Mouse (Mus musculus): Measurements from ENCODE around the gene 1700029I15Rik. TPM values are rescaled to one million over a fixed set of nuclear protein-coding genes. Genes with fewer than 3 reads are reported as not detected.

Gene 1700029I15Rik
- polyA plus RNA-seq, 1 experiment from 2014 or later, result 2.6 TPM

GRCm38 (mm10) chr2:92432299-92433295 lies 50.3 kb downstream of the 1700029I15Rik start:
- no peak overlapping the region; the same call in 1 of the 2 replicates for H3K27ac ChIP-seq (ENCODE audit: low read length)

GRCm38 (mm10) chr2:92433578-92434374 lies 51.4 kb downstream of the 1700029I15Rik start, which contains the start of gene Cry2:
TSS of gene Cry2 (minus strand) at chr2:92434043.
- Histone ChIP-seq H3K36me3 (ENCODE audit: control insufficient read depth, insufficient read depth, low read length) (no peaks in the 10 kb centered on the region), H3K27ac (ENCODE audit: low read length) (peak within 1 kb of the TSS; percentile 21; the same call in 1 of the 2 replicates), H3K4me1 (ENCODE audit: control insufficient read depth, insufficient read depth, low read length) (peaks cover 43% of the 10 kb centered on the region), H3K9me3 (ENCODE audit: control insufficient read depth, low read depth, low read length) (no peaks in the 10 kb centered on the region), H3K4me3 (ENCODE audit: low read depth, low read length) (peak within 1 kb of the TSS; percentile 85), H3K27me3 (ENCODE audit: control insufficient read depth, insufficient read depth, low read length) (no peaks in the 10 kb centered on the region), H3K4me2 (replicated peaks; ENCODE audit: low read depth, low read length) (peak within 1 kb of the TSS; percentile 91), H3K9ac (replicated peaks; ENCODE audit: low read depth, low read length) (peak within 1 kb of the TSS; percentile 79)
- WGBS, result under 1% methylated on average over 74 of the region's 76 CpGs
- ATAC-seq (ENCODE audit: insufficient number of reproducible peaks, insufficient read depth, low FRiP score, low read depth), result peak; percentile 97

More at GRCm38 (mm10) chr2:92432299-92433295, 50.3 kb downstream of the 1700029I15Rik start:
- Histone ChIP-seq H3K9me3 (ENCODE audit: control insufficient read depth, low read depth, low read length) (no peaks in the 10 kb centered on the region), H3K9ac (replicated peaks; ENCODE audit: low read depth, low read length) (peak overlapping the region; percentile 79; the same call in 1 of the 2 replicates), H3K27me3 (ENCODE audit: control insufficient read depth, insufficient read depth, low read length) (no peaks in the 10 kb centered on the region), H3K36me3 (ENCODE audit: control insufficient read depth, insufficient read depth, low read length) (no peaks in the 10 kb centered on the region), H3K4me2 (replicated peaks; ENCODE audit: low read depth, low read length) (peak overlapping the region; percentile 91), H3K4me1 (ENCODE audit: control insufficient read depth, insufficient read depth, low read length) (peaks cover 51% of the 10 kb centered on the region), H3K4me3 (ENCODE audit: low read depth, low read length) (peak overlapping the region; percentile 85)
- 40% methylated on average over 17 of the region's 17 CpGs for WGBS
- ATAC-seq (ENCODE audit: insufficient number of reproducible peaks, insufficient read depth, low FRiP score, low read depth), result no peak

- peak overlapping the region; percentile 85 for H3K4me3 ChIP-seq (ENCODE audit: low read depth, low read length)
- 0 out of 2 replicates have a peak overlapping the region, but pooled peaks have one; percentile 0 for H3K27ac ChIP-seq (ENCODE audit: low read length)
- peak overlapping the region; percentile 91 for H3K4me2 ChIP-seq (replicated peaks; ENCODE audit: low read depth, low read length)
- WGBS, result 5% methylated on average over 12 of the region's 12 CpGs
- H3K4me1 ChIP-seq (ENCODE audit: control insufficient read depth, insufficient read depth, low read length), result peaks cover 37% of the 10 kb centered on the region
- peak overlapping the region; percentile 7; the same call in 1 of the 2 replicates for H3K9ac ChIP-seq (replicated peaks; ENCODE audit: low read depth, low read length)
- no peaks in the 10 kb centered on the region for H3K27me3 ChIP-seq (ENCODE audit: control insufficient read depth, insufficient read depth, low read length)
- ATAC-seq (ENCODE audit: insufficient number of reproducible peaks, insufficient read depth, low FRiP score, low read depth), result no peak
- H3K9me3 ChIP-seq (ENCODE audit: control insufficient read depth, low read depth, low read length), result no peaks in the 10 kb centered on the region
- H3K36me3 ChIP-seq (ENCODE audit: control insufficient read depth, insufficient read depth, low read length), result no peaks in the 10 kb centered on the region
Measured at GRCm38 (mm10) chr2:92434375-92434745, 52.0 kb downstream of the 1700029I15Rik start.

DNA sequence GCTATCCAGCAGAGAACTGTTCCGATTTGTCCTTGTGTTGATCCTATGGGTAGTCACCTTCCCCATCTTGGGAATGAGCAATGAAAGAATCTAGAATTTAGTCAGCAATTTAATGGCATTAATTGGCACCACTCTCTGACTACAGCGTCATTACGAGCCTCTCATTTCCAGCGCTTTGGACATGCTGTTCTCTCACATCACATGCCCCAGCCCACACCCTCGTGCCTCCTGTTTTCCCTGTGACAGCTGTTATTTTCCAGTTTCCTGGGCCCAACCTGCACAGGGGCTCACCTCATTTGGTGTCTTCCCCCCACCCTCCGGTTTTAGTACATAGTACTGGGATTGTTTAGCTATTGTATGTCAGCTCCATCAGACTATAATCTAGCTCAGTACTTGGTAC lies 52.7 kb downstream of the 1700029I15Rik start:
- Histone ChIP-seq H3K4me2 (replicated peaks; ENCODE audit: low read depth, low read length) (peak overlapping the region; percentile 91), H3K27ac (ENCODE audit: low read length) (no peak overlapping the region), H3K4me3 (ENCODE audit: low read depth, low read length) (no peak overlapping the region)

More for the DNA sequence above, 52.7 kb downstream of the 1700029I15Rik start:
- Histone ChIP-seq H3K9me3 (ENCODE audit: control insufficient read depth, low read depth, low read length) (no peaks in the 10 kb centered on the region), H3K9ac (replicated peaks; ENCODE audit: low read depth, low read length) (no peak overlapping the region), H3K36me3 (ENCODE audit: control insufficient read depth, insufficient read depth, low read length) (no peaks in the 10 kb centered on the region), H3K27me3 (ENCODE audit: control insufficient read depth, insufficient read depth, low read length) (no peaks in the 10 kb centered on the region), H3K4me1 (ENCODE audit: control insufficient read depth, insufficient read depth, low read length) (peaks cover 31% of the 10 kb centered on the region)
- ATAC-seq (ENCODE audit: insufficient number of reproducible peaks, insufficient read depth, low FRiP score, low read depth), result no peak
- WGBS, result 58% methylated on average over 6 of the region's 6 CpGs

Small RNA genes lying within 50 kb of the gene (microRNA-seq; reads per million reads assigned to microRNA genes)
- not detected for gene Mir7000

Other genes with a start within 250 kb of the 1700029I15Rik start
- gene Pex16, start 7.9 kb upstream of the 1700029I15Rik start, polyA plus RNA-seq (2014; fragmentation: Nextera tagmentation; extraction: Ambion mirVana), result 20.0 and 23.2 TPM in 2 replicates
- gene Large2, start 7.7 kb upstream of the 1700029I15Rik start, polyA plus RNA-seq (2014; fragmentation: Nextera tagmentation; extraction: Ambion mirVana), result 14.8 and 14.9 TPM in 2 replicates
- 11.3 and 12.7 TPM in 2 replicates for gene Mapk8ip1, start 18.7 kb downstream of the 1700029I15Rik start, polyA plus RNA-seq (2014; fragmentation: Nextera tagmentation; extraction: Ambion mirVana)
- 24.2 and 25.7 TPM in 2 replicates for gene Cry2, start 51.5 kb downstream of the 1700029I15Rik start, polyA plus RNA-seq (2014; fragmentation: Nextera tagmentation; extraction: Ambion mirVana)
- 19.2 and 21.7 TPM in 2 replicates for gene Slc35c1, start 78.0 kb downstream of the 1700029I15Rik start, polyA plus RNA-seq (2014; fragmentation: Nextera tagmentation; extraction: Ambion mirVana)
- 4.4 and 5.2 TPM in 2 replicates for gene Chst1, start 217.2 kb downstream of the 1700029I15Rik start, polyA plus RNA-seq (2014; fragmentation: Nextera tagmentation; extraction: Ambion mirVana)